Mouse (Mus musculus) CH12.LX (cell line): ENCODE results near the gene AL732309.1. TPM values are rescaled to one million over a fixed set of nuclear protein-coding genes. Genes with fewer than 3 reads are reported as not detected.

Source experiments
- DNase-seq: peaks from one replicate; pipeline ENCODE4 v3.0.0-alpha.2; 2013; ENCODE audit errors: extremely low read depth
- H3K27ac ChIP-seq: 2 replicates; pipeline ENCODE4 v1.5.1; 2012; ENCODE audit warnings: low read depth, mild to moderate bottlenecking, control low read depth, moderate library complexity; ENCODE audit not compliant: insufficient read depth
- H3K27me3 ChIP-seq: replicated peaks from 2 replicates; pipeline ENCODE3; 2012; ENCODE audit warnings: inconsistent platforms
- H3K36me3 ChIP-seq, 2 experiments: replicated peaks in 1 of 2; 2 replicates each; pipeline versions ENCODE3 to v1.6.1; 2012; ENCODE audit warnings: inconsistent platforms in 1 of 2, low read length in 1 of 2, mild to moderate bottlenecking in 1 of 2, mixed read lengths in 1 of 2, moderate library complexity in 1 of 2; ENCODE audit not compliant: control insufficient read depth in 1 of 2, insufficient read depth in 1 of 2
- H3K4me1 ChIP-seq, 2 experiments: 2 replicates each; pipeline ENCODE4 v1.6.1; 2012; ENCODE audit warnings: inconsistent platforms in 1 of 2, moderate library complexity in 1 of 2; ENCODE audit not compliant: insufficient read depth in 2 of 2, control insufficient read depth in 1 of 2
- H3K4me2 ChIP-seq: 2 replicates; pipeline ENCODE4 v1.6.1; 2012; ENCODE audit warnings: low read depth, mild to moderate bottlenecking, control low read depth; ENCODE audit not compliant: poor library complexity, insufficient read depth, severe bottlenecking
- H3K4me3 ChIP-seq, 3 experiments: fragments of 150-350 bp in 1 of 3; sonication (generic) in 1 of 3; replicated peaks in 1 of 3; 2 replicates each; pipeline versions ENCODE3 to v1.5.1; 2011 to 2012; ENCODE audit warnings: low read depth in 2 of 3, low read length in 2 of 3, mild to moderate bottlenecking in 2 of 3, moderate library complexity in 2 of 3, control low read depth in 1 of 3, improper control_type of control experiment in 1 of 3, inconsistent platforms in 1 of 3, mixed read lengths in 1 of 3; ENCODE audit not compliant: poor library complexity in 1 of 3
- H3K79me2 ChIP-seq: replicated peaks from 2 replicates; pipeline ENCODE4 v1.6.1; 2012; ENCODE audit warnings: mild to moderate bottlenecking, moderate library complexity; ENCODE audit not compliant: control insufficient read depth, poor library complexity, insufficient read depth, severe bottlenecking; ENCODE audit errors: extremely low read depth
- H3K9ac ChIP-seq: 2 replicates; pipeline ENCODE4 v1.6.1; 2012; ENCODE audit warnings: low read depth, mild to moderate bottlenecking, control low read depth, moderate library complexity; ENCODE audit not compliant: insufficient read depth
- H3K9me3 ChIP-seq: replicated peaks from 2 replicates; pipeline ENCODE3; 2012; ENCODE audit warnings: low read length, inconsistent platforms, mixed read lengths
- CHD1 ChIP-seq: IDR thresholded peaks from 2 replicates; pipeline ENCODE4 v1.6.1; 2012; ENCODE audit warnings: low read depth, low read length, improper control_type of control experiment, inconsistent platforms
- CHD2 ChIP-seq: IDR thresholded peaks from 2 replicates; pipeline ENCODE4 v1.6.1; 2011; ENCODE audit warnings: low read length, improper control_type of control experiment
- CTCF ChIP-seq, 2 experiments: IDR thresholded peaks in 1 of 2; conservative IDR thresholded peaks in 1 of 2; 2 replicates each; pipeline ENCODE4 v1.5.1; 2011 to 2012; ENCODE audit warnings: low read depth in 2 of 2, low read length in 2 of 2, improper control_type of control experiment in 1 of 2, inconsistent platforms in 1 of 2, mild to moderate bottlenecking in 1 of 2, moderate library complexity in 1 of 2
- ETS1 ChIP-seq: conservative IDR thresholded peaks from 2 replicates; pipeline ENCODE4 v1.6.1; 2012; ENCODE audit warnings: low read depth, mild to moderate bottlenecking, inconsistent platforms, low read length, improper control_type of control experiment, moderate library complexity
- HCFC1 ChIP-seq: IDR thresholded peaks from 2 replicates; pipeline ENCODE4 v1.6.1; 2012; ENCODE audit warnings: low read depth, mild to moderate bottlenecking, inconsistent platforms, low read length, improper control_type of control experiment
- JUND ChIP-seq: conservative IDR thresholded peaks from 2 replicates; pipeline ENCODE4 v1.6.1; 2011; ENCODE audit warnings: low read depth, low read length, improper control_type of control experiment
- MAFK ChIP-seq: IDR thresholded peaks from 2 replicates; pipeline ENCODE4 v1.6.1; 2011; ENCODE audit warnings: low read length, improper control_type of control experiment; ENCODE audit not compliant: insufficient replicate concordance
- MAX ChIP-seq: IDR thresholded peaks from 2 replicates; pipeline ENCODE4 v1.6.1; 2011; ENCODE audit warnings: low read length, improper control_type of control experiment
- MAZ ChIP-seq: IDR thresholded peaks from 2 replicates; pipeline ENCODE4 v1.6.1; 2012; ENCODE audit warnings: low read depth, mild to moderate bottlenecking, inconsistent platforms, low read length, improper control_type of control experiment, moderate library complexity
- MXI1 ChIP-seq: IDR thresholded peaks from 2 replicates; pipeline ENCODE4 v1.6.1; 2011; ENCODE audit warnings: mild to moderate bottlenecking, low read depth, low read length, improper control_type of control experiment
- MYC ChIP-seq: IDR thresholded peaks from 2 replicates; pipeline ENCODE4 v1.6.1; 2011; ENCODE audit warnings: low read depth, mild to moderate bottlenecking, improper control_type of control experiment, low read length
- NELFE ChIP-seq: IDR thresholded peaks from 2 replicates; pipeline ENCODE4 v1.6.1; 2011; ENCODE audit warnings: low read depth, low read length, improper control_type of control experiment
- PAX5 ChIP-seq: IDR thresholded peaks from 2 replicates; pipeline ENCODE4 v1.6.1; 2012; ENCODE audit warnings: low read length, inconsistent platforms, mixed read lengths
- RAD21 ChIP-seq: IDR thresholded peaks from 2 replicates; pipeline ENCODE4 v1.6.1; 2011; ENCODE audit warnings: low read depth, mild to moderate bottlenecking, low read length, improper control_type of control experiment, moderate library complexity
- SMC3 ChIP-seq: IDR thresholded peaks from 2 replicates; pipeline ENCODE4 v1.6.1; 2011; ENCODE audit warnings: low read depth, low read length, improper control_type of control experiment
- TCF12 ChIP-seq: IDR thresholded peaks from 2 replicates; pipeline ENCODE4 v1.6.1; 2014; ENCODE audit warnings: low read depth, mild to moderate bottlenecking, inconsistent platforms, low read length, improper control_type of control experiment
- USF2 ChIP-seq: conservative IDR thresholded peaks from 2 replicates; pipeline ENCODE4 v1.6.1; 2011; ENCODE audit warnings: low read depth, low read length, improper control_type of control experiment
- ZC3H11A ChIP-seq: IDR thresholded peaks from 2 replicates; pipeline ENCODE4 v1.6.1; 2012; ENCODE audit warnings: low read depth, mild to moderate bottlenecking, inconsistent platforms, low read length, improper control_type of control experiment
- ZKSCAN1 ChIP-seq: IDR thresholded peaks from 2 replicates; pipeline ENCODE4 v1.6.1; 2012; ENCODE audit warnings: low read depth, inconsistent platforms, low read length, improper control_type of control experiment, borderline replicate concordance
- ZMIZ1 ChIP-seq: IDR thresholded peaks from 2 replicates; pipeline ENCODE4 v1.6.1; 2012; ENCODE audit warnings: low read depth, mild to moderate bottlenecking, inconsistent platforms, low read length, improper control_type of control experiment
- dilution Hi-C: fragments of 300-500 bp; cut with MboI; formaldehyde crosslinking; loops from 2 replicates; pipeline ENCODE4 v1.14.3; 2020; ENCODE audit warnings: low sequenced_read_pairs; ENCODE audit not compliant: extremely low pct_unique_long_range_greater_than_20kb, extremely low pct_ligation_motif_present
- in situ Hi-C: fragments of 300-500 bp; cut with MboI; formaldehyde crosslinking; loops from 3 replicates; pipeline ENCODE4 v1.14.3; 2019; ENCODE audit warnings: low sequenced_read_pairs, low pct_ligation_motif_present, low pct_unique_long_range_greater_than_20kb, mixed read lengths
- polyA plus RNA-seq: library from polyadenylated mRNA; unstranded; fragments of >175 nt; gene quantifications from 2 replicates; pipeline ENCODE4 v1.2.1, GENCODE M21; 2012; ENCODE audit warnings: low read depth; ENCODE audit not compliant: insufficient read length
- total RNA-seq, 2 experiments: library from RNA; depleted of rRNA; stranded (reverse); fragments of 300-350 nt in 1 of 2; fragments of >200 nt in 1 of 2; gene quantifications; 2 replicates each; pipeline ENCODE4 v1.2.3; 2012 to 2014

The AL732309.1 gene
- total and polyA plus RNA-seq, 3 experiments, result 4.5 to 8.9 (median 6.7) TPM

DNA sequence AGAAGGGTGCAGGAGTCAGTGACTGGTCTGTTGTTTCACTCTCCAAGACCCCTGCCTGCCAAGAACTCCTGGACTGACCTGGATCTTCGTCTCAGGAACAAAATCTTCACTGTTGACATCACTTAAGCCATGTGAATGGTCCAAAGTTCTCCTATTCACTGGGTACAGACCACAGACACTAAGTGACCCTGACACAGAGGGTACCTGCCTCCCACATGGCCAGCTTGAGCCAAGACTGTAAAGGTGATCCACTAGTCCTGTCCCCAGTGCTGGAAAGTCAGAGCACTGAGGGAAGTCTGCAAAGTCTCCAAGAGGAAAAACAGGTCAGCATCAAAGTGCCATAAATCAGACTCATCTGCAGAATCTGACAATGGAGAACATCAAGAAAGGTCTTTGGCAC, 39.1 kb downstream of the AL732309.1 start:
- no peak overlapping the region for H3K4me2 ChIP-seq
- H3K9me3 ChIP-seq, result no peaks in the 10 kb centered on the region
- in situ Hi-C loops, result loop anchor here (5.0 kb wide), 1 partner anchor 45 kb away; no protein-coding TSS in a partner anchor
- H3K9ac ChIP-seq, result no peak overlapping the region
- DNase-seq, result no peak
- no peaks in the 10 kb centered on the region for H3K27me3 ChIP-seq
- H3K79me2 ChIP-seq, result peaks cover 23% of the 10 kb centered on the region
- no peak for TF ChIP-seq MAX
- no peak for TF ChIP-seq HCFC1
- no peak for TF ChIP-seq USF2
- TF ChIP-seq MAFK, result no peak
- TF ChIP-seq ZKSCAN1, result no peak
- no peak for TF ChIP-seq CHD2
- TF ChIP-seq ETS1, result no peak
- TF ChIP-seq MAZ, result no peak
- TF ChIP-seq TCF12, result no peak
- TF ChIP-seq MYC, result no peak
- TF ChIP-seq JUND, result no peak
- TF ChIP-seq ZC3H11A, result no peak
- TF ChIP-seq CTCF (conservative IDR thresholded peaks at IDR 0.05 in 1 of 2, IDR thresholded peaks at IDR 0.05 in 1 of 2; ENCODE audit: low read depth in 2 of 2, low read length in 2 of 2), result no peak
- TF ChIP-seq, all 38 proteins: peak for 0
- peaks cover 57 to 71% of the 10 kb centered on the region in 2 experiments for H3K36me3 ChIP-seq
- no peak overlapping the region for H3K27ac ChIP-seq
- H3K4me3 ChIP-seq, result no peak overlapping the region
- dilution Hi-C loops, result no loop called here
- peaks cover 7 to 29% of the 10 kb centered on the region in 2 experiments for H3K4me1 ChIP-seq

- Histone ChIP-seq H3K4me1 (peaks cover 2 to 6% of the 10 kb centered on the region in 2 experiments; a peak in 2 of 4 replicates), H3K9ac (no peak overlapping the region), H3K4me2 (no peak overlapping the region), H3K36me3 (peaks cover 84 to 95% of the 10 kb centered on the region in 2 experiments)
- dilution Hi-C loops, result no loop called here
- in situ Hi-C loops, result no loop called here
- DNase-seq, result no peak
- TF ChIP-seq ZMIZ1, result no peak
- peak; percentile 45 for TF ChIP-seq SMC3
- no peak for TF ChIP-seq ETS1
- no peak for TF ChIP-seq PAX5
- no peak for TF ChIP-seq CHD1
- TF ChIP-seq CTCF (conservative IDR thresholded peaks at IDR 0.05 in 1 of 2, IDR thresholded peaks at IDR 0.05 in 1 of 2; ENCODE audit: low read depth in 2 of 2, low read length in 2 of 2), result peak in 1 of 2 experiments; percentile 43; a peak in 2 of 4 replicates
- no peak for TF ChIP-seq MXI1
- TF ChIP-seq RAD21, result peak; percentile 18
- TF ChIP-seq NELFE, result no peak
- TF ChIP-seq, all 38 proteins: peak for 3
- no peaks in the 10 kb centered on the region for H3K9me3 ChIP-seq
- peaks cover 5% of the 10 kb centered on the region; the same call in 1 of the 2 replicates for H3K79me2 ChIP-seq
- no peak overlapping the region for H3K4me3 ChIP-seq
- H3K27ac ChIP-seq, result no peak overlapping the region
- no peaks in the 10 kb centered on the region for H3K27me3 ChIP-seq
Observed at GRCm38 (mm10) chr2:25203631-25204214, 42.9 kb downstream of the AL732309.1 start.
